Mouse (Mus musculus) cerebellum, postnatal 25 days (tissue): ENCODE data around the gene Abhd2.
A peak's percentile ranks its signal among the peaks of the same experiment; 100 is the strongest.

Experiments used
- DNase-seq, 2 experiments: peaks; one replicate each; pipeline ENCODE4 v3.0.0; 2021; ENCODE audit warnings: mixed read lengths in 2 of 2

Abhd2 gene

GRCm38 (mm10) chr7:79387991-79388390 is 115.0 kb downstream of the Abhd2 start:
- DNase-seq = no peak

- DNase-seq = no peak
Observed at GRCm38 (mm10) chr7:79388671-79389206, 115.7 kb downstream of the Abhd2 start.

GRCm38 (mm10) chr7:79390141-79390708 is 117.2 kb downstream of the Abhd2 start:
- DNase-seq = no peak

DNA sequence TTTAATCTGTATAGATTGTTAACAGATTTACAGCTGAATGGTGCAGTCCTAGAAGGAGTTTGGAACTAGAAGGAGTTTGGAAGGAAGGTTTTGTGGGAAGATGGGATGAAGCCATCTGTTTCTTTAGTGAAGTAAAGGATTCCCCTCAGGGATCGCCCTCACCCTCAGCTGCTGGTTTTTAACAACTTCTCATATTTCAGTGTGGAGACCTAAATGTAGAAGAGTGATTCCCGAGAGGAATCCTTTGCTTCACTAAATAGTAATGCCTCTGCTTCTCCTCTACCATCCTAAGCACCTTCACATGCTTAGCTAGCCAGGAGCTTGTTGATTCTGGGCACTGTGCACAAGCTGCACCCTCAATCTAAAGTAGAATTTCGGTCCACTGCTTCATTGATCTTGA is 118.5 kb downstream of the Abhd2 start:
- no peak for DNase-seq

GRCm38 (mm10) chr7:79391883-79392649 is 119.1 kb downstream of the Abhd2 start, which contains the start of gene Fanci:
TSS of gene Fanci (plus strand) at chr7:79391929.
- DNase-seq = peak; percentile 97 to 99

- no peak for DNase-seq
Observed at GRCm38 (mm10) chr7:79392860-79393513, 120.0 kb downstream of the Abhd2 start.

GRCm38 (mm10) chr7:79393924-79394323 is 120.9 kb downstream of the Abhd2 start:
- no peak for DNase-seq

DNA sequence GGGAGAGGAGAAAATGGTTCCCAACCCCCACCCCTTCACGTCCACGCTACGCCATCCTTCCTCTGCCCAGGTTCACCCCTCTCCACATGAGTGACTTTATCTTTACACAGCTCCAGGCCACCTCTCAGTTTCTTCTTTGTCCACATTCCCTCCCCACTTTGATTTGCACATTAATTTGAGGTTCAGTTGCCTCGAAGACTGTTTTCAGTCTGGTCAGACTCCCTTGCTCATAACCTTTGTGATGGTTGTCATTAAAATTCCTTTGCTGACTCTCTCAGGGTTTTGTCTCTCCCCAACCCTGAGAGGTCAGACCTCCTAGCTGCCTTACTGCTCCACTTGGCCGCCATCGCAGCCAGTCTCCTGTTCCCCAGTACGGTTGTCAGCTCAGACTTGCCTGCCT is 121.7 kb downstream of the Abhd2 start:
- no peak for DNase-seq

DNA sequence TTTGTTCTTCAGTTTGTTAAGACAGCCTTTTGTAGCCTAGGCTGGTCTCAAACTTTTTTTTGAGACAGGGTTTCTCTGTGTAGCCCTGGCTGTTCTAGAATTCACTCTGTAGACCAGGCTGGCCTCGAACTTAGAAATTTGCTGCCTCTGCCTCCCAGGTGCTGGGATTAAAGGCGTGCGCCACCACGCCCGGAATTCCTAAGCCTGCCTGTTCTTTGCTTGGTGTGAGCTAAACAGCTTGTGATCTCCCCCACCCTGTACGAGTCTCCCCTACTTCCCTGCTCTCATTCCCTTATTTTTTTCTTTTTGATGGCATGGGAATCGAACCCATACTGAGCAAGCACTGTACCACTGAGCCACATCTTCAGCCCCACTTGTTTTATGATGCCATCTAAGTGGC is 122.2 kb downstream of the Abhd2 start:
- DNase-seq = no peak

- DNase-seq = no peak
Observed at GRCm38 (mm10) chr7:79397446-79397963, 124.5 kb downstream of the Abhd2 start.

- DNase-seq = no peak
Observed at GRCm38 (mm10) chr7:79398426-79398825, 125.4 kb downstream of the Abhd2 start.

- no peak for DNase-seq
Observed at GRCm38 (mm10) chr7:79398971-79399370, 126.0 kb downstream of the Abhd2 start.

- no peak for DNase-seq
Observed at GRCm38 (mm10) chr7:79400296-79400695, 127.3 kb downstream of the Abhd2 start.

DNA sequence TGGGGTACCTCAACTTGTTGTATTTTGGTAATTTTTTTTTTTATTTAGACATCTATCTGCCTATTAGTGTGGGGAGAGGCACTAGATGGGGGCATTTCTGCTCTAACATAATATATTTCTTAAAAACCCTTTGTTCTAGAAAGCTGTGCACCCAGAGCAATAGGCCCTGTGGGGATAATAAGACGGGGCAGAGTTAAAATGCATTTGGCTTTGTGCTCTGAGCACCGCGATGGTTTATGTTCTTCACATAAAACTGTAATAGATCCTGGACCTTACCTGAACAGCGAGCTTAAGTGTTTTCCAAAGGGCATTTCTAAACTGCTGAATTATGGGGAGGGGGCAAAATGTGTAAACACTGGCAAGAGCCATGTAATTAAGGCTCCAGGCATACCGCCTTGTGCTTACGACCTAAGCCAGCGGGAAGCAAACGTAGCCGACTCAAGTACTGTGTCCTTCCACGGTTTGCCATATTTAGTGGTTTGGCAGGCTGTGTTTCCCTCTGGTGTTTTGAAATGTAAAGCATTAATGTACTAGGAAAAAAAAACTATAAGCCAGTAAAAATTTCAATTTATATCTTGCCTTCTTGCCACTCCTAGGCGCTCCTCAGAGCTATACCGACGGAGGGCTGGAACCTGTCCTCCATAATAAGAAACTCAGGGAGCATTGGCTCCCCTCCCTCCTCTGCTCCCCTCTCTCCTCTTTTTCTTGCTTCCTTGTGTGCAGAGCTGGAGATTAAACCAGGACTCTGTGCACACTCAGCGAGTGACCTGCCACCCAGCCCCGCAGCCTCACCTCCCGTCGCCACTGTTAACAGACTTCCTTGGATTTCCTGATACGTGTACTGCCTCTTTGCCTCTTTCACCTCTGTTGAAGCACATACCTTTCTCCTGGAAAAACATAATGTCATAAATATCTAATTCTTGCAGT is 141.7 kb downstream of the Abhd2 start:
- DNase-seq = no peak
